Mouse (Mus musculus) liver, embryonic 14.5 days (tissue): ENCODE measurements at regions not wholly inside any gene's neighbourhood (a gene's known extent, or its start where the extent isn't known, plus 50 kb on each side); places are given as distances from the start of the nearest gene placed in this dataset.

Experiments
- CTCF ChIP-seq: IDR thresholded peaks from 2 replicates; pipeline ENCODE4 v1.5.1; 2016; ENCODE audit warnings: antibody characterized with exemption, low read depth, control low read depth
- EP300 ChIP-seq: IDR thresholded peaks from 2 replicates; pipeline ENCODE4 v1.6.1; 2016; ENCODE audit warnings: antibody characterized with exemption, low read depth

- TF ChIP-seq CTCF (no peak), EP300 (no peak)
Observed at GRCm38 (mm10) chr3:118430631-118430906, 131.4 kb upstream of the Dpyd start.
